Mouse (Mus musculus): ENCODE results near the gene Plekha4.
"Not testable (repeated sequence)": the region's sequence is repeated elsewhere in the genome, so short reads cannot be mapped to it uniquely, and the experiment has no call there.

The Plekha4 gene

GRCm38 (mm10) chr7:45525809-45526473 lies at the start of gene Plekha4, which contains the start of gene Ppp1r15a:
Plekha4 (plus strand) TSS chr7:45526330.
Ppp1r15a (minus strand) TSS chr7:45526268.
- H3K4me1 ChIP-seq (replicated peaks; ENCODE audit: low read depth, low read length) = peaks cover 74% of the 10 kb centered on the region

GRCm38 (mm10) chr7:45476453-45476852 lies 49.7 kb upstream of the Plekha4 start:
- peaks cover 32% of the 10 kb centered on the region for H3K36me3 ChIP-seq (ENCODE audit: insufficient read depth, low read length)
- TF ChIP-seq POU5F1 (IDR thresholded peaks at IDR 0.05; ENCODE audit: borderline replicate concordance, low read length) = no peak
- TF ChIP-seq CTCF (conservative IDR thresholded peaks at IDR 0.05; ENCODE audit: low read length) = no peak
- TF ChIP-seq NANOG (IDR thresholded peaks at IDR 0.05; ENCODE audit: borderline replicate concordance, low read length) = no peak
- no peaks in the 10 kb centered on the region for H3K9me3 ChIP-seq (ENCODE audit: low read length)
- no peak overlapping the region for H3K4me3 ChIP-seq (replicated peaks; ENCODE audit: low read length)
- peaks cover 50% of the 10 kb centered on the region for H3K4me1 ChIP-seq (replicated peaks; ENCODE audit: low read depth, low read length)
- no peaks in the 10 kb centered on the region for H3K27me3 ChIP-seq (ENCODE audit: insufficient read depth, low read length)

More at GRCm38 (mm10) chr7:45525809-45526473, at the start of gene Plekha4, which contains the start of gene Ppp1r15a:
- no peaks in the 10 kb centered on the region for H3K27me3 ChIP-seq (ENCODE audit: insufficient read depth, low read length)
- peak within 1 kb of the TSS; percentile 96 for H3K4me3 ChIP-seq (replicated peaks; ENCODE audit: low read length)
- TF ChIP-seq POU5F1 (IDR thresholded peaks at IDR 0.05; ENCODE audit: borderline replicate concordance, low read length) (no peak), CTCF (conservative IDR thresholded peaks at IDR 0.05; ENCODE audit: low read length) (no peak)
- no peaks in the 10 kb centered on the region for H3K9me3 ChIP-seq (ENCODE audit: low read length)
- H3K36me3 ChIP-seq (ENCODE audit: insufficient read depth, low read length) = peaks cover 29% of the 10 kb centered on the region

- Histone ChIP-seq H3K4me3 (replicated peaks; ENCODE audit: low read length) (no peak overlapping the region), H3K36me3 (ENCODE audit: insufficient read depth, low read length) (peaks cover 32% of the 10 kb centered on the region), H3K4me1 (replicated peaks; ENCODE audit: low read depth, low read length) (peaks cover 55% of the 10 kb centered on the region), H3K27me3 (ENCODE audit: insufficient read depth, low read length) (no peaks in the 10 kb centered on the region), H3K9me3 (ENCODE audit: low read length) (no peaks in the 10 kb centered on the region)
- TF ChIP-seq CTCF (conservative IDR thresholded peaks at IDR 0.05; ENCODE audit: low read length) (peak; percentile 53), NANOG (IDR thresholded peaks at IDR 0.05; ENCODE audit: borderline replicate concordance, low read length) (no peak), POU5F1 (IDR thresholded peaks at IDR 0.05; ENCODE audit: borderline replicate concordance, low read length) (no peak)
Measured at GRCm38 (mm10) chr7:45477003-45477402, 49.1 kb upstream of the Plekha4 start.

- no peaks in the 10 kb centered on the region for H3K27me3 ChIP-seq (ENCODE audit: insufficient read depth, low read length)
- H3K36me3 ChIP-seq (ENCODE audit: insufficient read depth, low read length) = peaks cover 42% of the 10 kb centered on the region
- no peaks in the 10 kb centered on the region for H3K9me3 ChIP-seq (ENCODE audit: low read length)
- TF ChIP-seq POU5F1 (IDR thresholded peaks at IDR 0.05; ENCODE audit: borderline replicate concordance, low read length) = no peak
- TF ChIP-seq NANOG (IDR thresholded peaks at IDR 0.05; ENCODE audit: borderline replicate concordance, low read length) = no peak
- TF ChIP-seq CTCF (conservative IDR thresholded peaks at IDR 0.05; ENCODE audit: low read length) = no peak
- H3K4me3 ChIP-seq (replicated peaks; ENCODE audit: low read length) = no peak overlapping the region
- H3K4me1 ChIP-seq (replicated peaks; ENCODE audit: low read depth, low read length) = peaks cover 61% of the 10 kb centered on the region
Measured at GRCm38 (mm10) chr7:45478774-45479173, 47.4 kb upstream of the Plekha4 start.

GRCm38 (mm10) chr7:45480310-45480709 lies 45.8 kb upstream of the Plekha4 start:
- H3K27me3 ChIP-seq (ENCODE audit: insufficient read depth, low read length); H3K4me3 ChIP-seq (replicated peaks; ENCODE audit: low read length); H3K9me3 ChIP-seq (ENCODE audit: low read length): not testable (repeated sequence)
- Histone ChIP-seq H3K36me3 (ENCODE audit: insufficient read depth, low read length) (peaks cover 49% of the 10 kb centered on the region), H3K4me1 (replicated peaks; ENCODE audit: low read depth, low read length) (peaks cover 51% of the 10 kb centered on the region)

GRCm38 (mm10) chr7:45481374-45481927 lies 44.7 kb upstream of the Plekha4 start, which contains the start of gene Tulp2:
Tulp2 (plus strand) TSS chr7:45481877.
- Histone ChIP-seq H3K4me1 (replicated peaks; ENCODE audit: low read depth, low read length) (peaks cover 47% of the 10 kb centered on the region), H3K27me3 (ENCODE audit: insufficient read depth, low read length) (no peaks in the 10 kb centered on the region), H3K4me3 (replicated peaks; ENCODE audit: low read length) (no peak within 1 kb of the TSS)

GRCm38 (mm10) chr7:45482166-45482565 lies 44.0 kb upstream of the Plekha4 start:
- H3K27me3 ChIP-seq (ENCODE audit: insufficient read depth, low read length) = no peaks in the 10 kb centered on the region
- TF ChIP-seq NANOG (IDR thresholded peaks at IDR 0.05; ENCODE audit: borderline replicate concordance, low read length) = no peak
- TF ChIP-seq POU5F1 (IDR thresholded peaks at IDR 0.05; ENCODE audit: borderline replicate concordance, low read length) = no peak
- no peak for TF ChIP-seq CTCF (conservative IDR thresholded peaks at IDR 0.05; ENCODE audit: low read length)
- peaks cover 46% of the 10 kb centered on the region for H3K4me1 ChIP-seq (replicated peaks; ENCODE audit: low read depth, low read length)
- peaks cover 59% of the 10 kb centered on the region for H3K36me3 ChIP-seq (ENCODE audit: insufficient read depth, low read length)
- H3K4me3 ChIP-seq (replicated peaks; ENCODE audit: low read length) = no peak overlapping the region
- H3K9me3 ChIP-seq (ENCODE audit: low read length) = no peaks in the 10 kb centered on the region

More at GRCm38 (mm10) chr7:45481374-45481927, 44.7 kb upstream of the Plekha4 start, which contains the start of gene Tulp2:
- H3K9me3 ChIP-seq (ENCODE audit: low read length) = no peaks in the 10 kb centered on the region
- TF ChIP-seq POU5F1 (IDR thresholded peaks at IDR 0.05; ENCODE audit: borderline replicate concordance, low read length) = no peak
- no peak for TF ChIP-seq CTCF (conservative IDR thresholded peaks at IDR 0.05; ENCODE audit: low read length)
- TF ChIP-seq NANOG (IDR thresholded peaks at IDR 0.05; ENCODE audit: borderline replicate concordance, low read length) = no peak
- peaks cover 58% of the 10 kb centered on the region for H3K36me3 ChIP-seq (ENCODE audit: insufficient read depth, low read length)

GRCm38 (mm10) chr7:45484985-45485384 lies 41.1 kb upstream of the Plekha4 start:
- peaks cover 51% of the 10 kb centered on the region for H3K4me1 ChIP-seq (replicated peaks; ENCODE audit: low read depth, low read length)
- peaks cover 46% of the 10 kb centered on the region for H3K36me3 ChIP-seq (ENCODE audit: insufficient read depth, low read length)
- not testable (repeated sequence) for H3K9me3 ChIP-seq (ENCODE audit: low read length); H3K4me3 ChIP-seq (replicated peaks; ENCODE audit: low read length); H3K27me3 ChIP-seq (ENCODE audit: insufficient read depth, low read length)

- no peaks in the 10 kb centered on the region for H3K9me3 ChIP-seq (ENCODE audit: low read length)
- peaks cover 42% of the 10 kb centered on the region for H3K36me3 ChIP-seq (ENCODE audit: insufficient read depth, low read length)
- no peak for TF ChIP-seq POU5F1 (IDR thresholded peaks at IDR 0.05; ENCODE audit: borderline replicate concordance, low read length)
- no peak for TF ChIP-seq NANOG (IDR thresholded peaks at IDR 0.05; ENCODE audit: borderline replicate concordance, low read length)
- TF ChIP-seq CTCF (conservative IDR thresholded peaks at IDR 0.05; ENCODE audit: low read length) = no peak
- no peak overlapping the region for H3K4me3 ChIP-seq (replicated peaks; ENCODE audit: low read length)
- H3K4me1 ChIP-seq (replicated peaks; ENCODE audit: low read depth, low read length) = peaks cover 55% of the 10 kb centered on the region
- H3K27me3 ChIP-seq (ENCODE audit: insufficient read depth, low read length) = no peaks in the 10 kb centered on the region
Measured at GRCm38 (mm10) chr7:45486158-45486557, 40.0 kb upstream of the Plekha4 start.

Measured in E14TG2a.4 (cell line).